Mouse (Mus musculus) lung, postnatal 0 days (tissue): ENCODE data around the gene Notch3. TPM values are rescaled to one million over a fixed set of nuclear protein-coding genes. Genes with fewer than 3 reads are reported as not detected.
A peak's percentile ranks its signal among the peaks of the same experiment; 100 is the strongest.

Experiments used
- ATAC-seq: fragments of 200-750 bp; cut with Nextera tagmentation; 2 replicates; pipeline ENCODE4 v1.8.0; 2017; ENCODE audit warnings: moderate library complexity
- DNase-seq: peaks from one replicate; pipeline ENCODE4 v3.0.0-alpha.2; 2016; ENCODE audit warnings: low spot score
- H3K27ac ChIP-seq: fragments of 300-500 bp; sonication (generic); 2 replicates; pipeline ENCODE4 v1.5.1; 2014; ENCODE audit warnings: antibody characterized with exemption, mild to moderate bottlenecking, low read length, mixed read lengths
- H3K27me3 ChIP-seq: fragments of 300-500 bp; sonication (generic); replicated peaks from 2 replicates; pipeline ENCODE4 v1.6.1; 2014; ENCODE audit warnings: low read length, mixed read lengths; ENCODE audit not compliant: insufficient read depth
- H3K36me3 ChIP-seq: fragments of 300-500 bp; sonication (generic); 2 replicates; pipeline ENCODE4 v1.6.1; 2014; ENCODE audit warnings: low read length, mixed read lengths; ENCODE audit not compliant: insufficient read depth
- H3K4me1 ChIP-seq: fragments of 300-500 bp; sonication (generic); 2 replicates; pipeline ENCODE4 v1.6.1; 2014; ENCODE audit warnings: antibody characterized with exemption, low read depth, low read length, mixed read lengths; ENCODE audit not compliant: insufficient read depth
- H3K4me2 ChIP-seq: fragments of 300-500 bp; sonication (generic); replicated peaks from 2 replicates; pipeline ENCODE4 v1.6.1; 2014; ENCODE audit warnings: low read depth, mild to moderate bottlenecking, low read length, moderate library complexity, mixed read lengths
- H3K4me3 ChIP-seq: fragments of 300-500 bp; sonication (generic); 2 replicates; pipeline ENCODE4 v1.5.1; 2014; ENCODE audit warnings: low read depth, low read length
- H3K9ac ChIP-seq: fragments of 300-500 bp; sonication (generic); replicated peaks from 2 replicates; pipeline ENCODE4 v1.6.1; 2014; ENCODE audit warnings: low read depth, mild to moderate bottlenecking
- H3K9me3 ChIP-seq: fragments of 300-500 bp; sonication (generic); 2 replicates; pipeline ENCODE4 v1.6.1; 2016; ENCODE audit warnings: low read length, mixed read lengths
- CTCF ChIP-seq: IDR thresholded peaks from 2 replicates; pipeline ENCODE4 v1.5.1; 2016; ENCODE audit warnings: antibody characterized with exemption, mild to moderate bottlenecking
- EP300 ChIP-seq: IDR thresholded peaks from 2 replicates; pipeline ENCODE4 v1.6.1; 2016; ENCODE audit warnings: antibody characterized with exemption, mild to moderate bottlenecking, control low read depth
- WGBS: fragments of 180-500 bp; shearing (Covaris S2); extraction: QIAGEN DNeasy Blood & Tissue Kit; methylation state at CpG from one replicate; pipeline ENCODE4 v1.1.7; 2014; 5-methylcytosine and 5-hydroxymethylcytosine counted together
- polyA plus RNA-seq: library from polyadenylated mRNA; unstranded; fragments of >200 nt; fragmentation: Nextera tagmentation; extraction: Ambion mirVana; gene quantifications from 2 replicates; pipeline ENCODE4 v1.2.1, GENCODE M21; 2015

Gene Notch3
- polyA plus RNA-seq, 1 experiment from 2014 or later = 8.3 TPM

- Histone ChIP-seq H3K27ac (no peak overlapping the region), H3K4me1 (peaks cover 11% of the 10 kb centered on the region; the same call in 1 of the 2 replicates), H3K27me3 (no peaks in the 10 kb centered on the region; the same call in 1 of the 2 replicates), H3K36me3 (no peaks in the 10 kb centered on the region), H3K9me3 (no peaks in the 10 kb centered on the region), H3K4me2 (peak overlapping the region; percentile 77), H3K4me3 (peak overlapping the region; percentile 30), H3K9ac (no peak overlapping the region; the same call in 1 of the 2 replicates)
- TF ChIP-seq CTCF (no peak), EP300 (no peak)
- DNase-seq (peak; percentile 78), ATAC-seq (peak; percentile 65)
- WGBS = 2% methylated on average over 56 of the region's 56 CpGs
Measured at GRCm38 (mm10) chr17:32113523-32114421, 52.9 kb downstream of the Notch3 start.

GRCm38 (mm10) chr17:32113255-32113522 lies 53.5 kb downstream of the Notch3 start:
- no peaks in the 10 kb centered on the region; the same call in 1 of the 2 replicates for H3K27me3 ChIP-seq
- TF ChIP-seq EP300 (no peak), CTCF (no peak)
- WGBS = 27% methylated on average over 8 of the region's 8 CpGs
- H3K4me2 ChIP-seq = peak overlapping the region; percentile 77
- ATAC-seq (0 out of 2 replicates have a peak, but pooled peaks have one; percentile 5), DNase-seq (no peak)
- H3K9ac ChIP-seq = no peak overlapping the region
- peaks cover 10% of the 10 kb centered on the region; the same call in 1 of the 2 replicates for H3K4me1 ChIP-seq
- H3K4me3 ChIP-seq = peak overlapping the region; percentile 30; the same call in 1 of the 2 replicates
- H3K9me3 ChIP-seq = no peaks in the 10 kb centered on the region
- H3K27ac ChIP-seq = no peak overlapping the region
- no peaks in the 10 kb centered on the region for H3K36me3 ChIP-seq

- Histone ChIP-seq H3K4me3 (no peak overlapping the region), H3K36me3 (no peaks in the 10 kb centered on the region), H3K4me2 (no peak overlapping the region), H3K4me1 (peaks cover 8% of the 10 kb centered on the region; the same call in 1 of the 2 replicates), H3K9ac (no peak overlapping the region), H3K9me3 (no peaks in the 10 kb centered on the region), H3K27me3 (no peaks in the 10 kb centered on the region; the same call in 1 of the 2 replicates), H3K27ac (no peak overlapping the region)
- ATAC-seq = no peak
- no peak for DNase-seq
- 77% methylated on average over 8 of the region's 8 CpGs for WGBS
- TF ChIP-seq EP300 = no peak
- TF ChIP-seq CTCF = no peak
Measured at GRCm38 (mm10) chr17:32112434-32113254, 54.0 kb downstream of the Notch3 start.

- peaks cover 8% of the 10 kb centered on the region; the same call in 1 of the 2 replicates for H3K4me1 ChIP-seq
- DNase-seq (no peak), ATAC-seq (no peak)
- H3K9me3 ChIP-seq = no peaks in the 10 kb centered on the region
- no peaks in the 10 kb centered on the region for H3K36me3 ChIP-seq
- TF ChIP-seq CTCF = no peak
- TF ChIP-seq EP300 = no peak
- H3K9ac ChIP-seq = no peak overlapping the region
- WGBS = 72% methylated on average over 10 of the region's 10 CpGs
- H3K27ac ChIP-seq = no peak overlapping the region
- no peak overlapping the region for H3K4me3 ChIP-seq
- no peak overlapping the region for H3K4me2 ChIP-seq
- H3K27me3 ChIP-seq = no peaks in the 10 kb centered on the region; the same call in 1 of the 2 replicates
Measured at GRCm38 (mm10) chr17:32110980-32111780, 55.5 kb downstream of the Notch3 start.

GRCm38 (mm10) chr17:32110424-32110823 lies 56.2 kb downstream of the Notch3 start:
- 23% methylated on average over 2 of the region's 2 CpGs for WGBS

More at GRCm38 (mm10) chr17:32110424-32110823, 56.2 kb downstream of the Notch3 start:
- Histone ChIP-seq H3K9ac (no peak overlapping the region), H3K4me2 (no peak overlapping the region), H3K4me3 (no peak overlapping the region), H3K36me3 (no peaks in the 10 kb centered on the region), H3K9me3 (no peaks in the 10 kb centered on the region), H3K27me3 (no peaks in the 10 kb centered on the region; the same call in 1 of the 2 replicates), H3K4me1 (peaks cover 8% of the 10 kb centered on the region; the same call in 1 of the 2 replicates), H3K27ac (no peak overlapping the region)
- TF ChIP-seq EP300 (no peak), CTCF (no peak)
- peak; percentile 46; the same call in 1 of the 2 replicates for ATAC-seq
- DNase-seq = peak; percentile 33
